ENCODE assay signal across 8 mouse cellular contexts in the genomic region with DNA sequence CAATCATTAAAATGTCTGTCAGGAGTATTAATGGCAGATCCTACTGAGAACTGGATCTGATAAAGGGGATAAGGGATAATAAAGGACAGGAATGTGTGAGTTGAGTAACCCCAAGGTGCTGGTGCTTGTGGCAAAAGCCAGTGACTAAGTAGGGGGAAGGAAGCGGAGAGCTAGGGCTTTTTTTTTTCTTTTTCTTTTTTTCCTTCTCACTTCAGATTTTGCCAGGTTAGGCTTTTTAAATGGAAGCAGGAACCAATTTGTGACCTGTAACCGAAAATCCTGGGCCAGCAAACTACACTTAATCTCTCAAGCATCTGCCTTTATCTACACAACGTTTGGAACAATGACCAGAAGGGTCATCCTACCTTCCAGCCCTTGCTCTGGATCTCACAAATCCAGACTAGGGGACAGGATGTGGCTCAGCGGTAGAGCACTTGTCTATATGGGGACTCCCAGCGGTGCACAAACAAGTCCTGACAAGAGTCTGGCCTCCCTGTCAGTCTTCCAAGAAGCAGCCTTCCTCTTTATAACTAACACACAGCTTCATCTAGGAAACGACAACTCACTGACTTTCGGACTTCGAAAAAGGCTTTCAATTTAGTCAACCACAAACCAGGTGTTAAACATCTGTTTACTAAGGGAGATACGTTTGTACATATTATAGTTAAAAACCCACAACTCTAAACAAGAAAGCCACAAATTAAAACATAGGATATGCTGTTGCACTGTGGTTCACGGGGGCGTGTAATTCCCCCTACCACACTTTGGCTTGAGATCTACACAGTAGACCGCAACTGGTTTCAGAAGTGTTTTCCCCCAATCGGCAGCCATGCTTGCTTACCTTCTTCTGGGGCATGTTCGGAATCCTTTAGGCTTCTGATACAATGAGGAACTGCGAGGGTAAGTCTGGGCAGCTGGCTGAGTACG. TPM values are rescaled to one million over a fixed set of nuclear protein-coding genes. Genes with fewer than 3 reads are reported as not detected.
DNase-seq lines count a peak whose midpoint lies in the region; ATAC-seq and TF ChIP-seq lines count a peak whose summit lies in the region.

No protein-coding gene starts in this region.

- 0 out of 2 replicates have a peak, but pooled peaks cover 3% of the 10 kb centered on the region for H3K4me1 ChIP-seq in kidney, adult 2 months (ENCODE audit: control insufficient read depth, insufficient read depth, low read length)
- H3K4me1 ChIP-seq in heart, postnatal 0 days (ENCODE audit: control insufficient read depth, insufficient read depth): 0 out of 2 replicates have a peak, but pooled peaks cover 5% of the 10 kb centered on the region
- H3K4me1 ChIP-seq in liver, embryonic 15.5 days (replicated peaks): peaks cover 5% of the 10 kb centered on the region; the same call in 1 of the 2 replicates
- H3K4me1 ChIP-seq in stomach, embryonic 15.5 days: no peaks in the 10 kb centered on the region

- 0 out of 2 replicates have a peak overlapping the region, but pooled peaks have one; percentile 44 for H3K9ac ChIP-seq in heart, postnatal 0 days (replicated peaks; ENCODE audit: low read depth, low read length)
- no peak overlapping the region for H3K9ac ChIP-seq in liver, embryonic 15.5 days
- H3K9ac ChIP-seq in stomach, embryonic 15.5 days: no peak overlapping the region

- no peaks in the 10 kb centered on the region for H3K9me3 ChIP-seq in heart, postnatal 0 days (replicated peaks; ENCODE audit: control insufficient read depth, low read length)
- H3K9me3 ChIP-seq in liver, embryonic 15.5 days (replicated peaks): no peaks in the 10 kb centered on the region
- no peaks in the 10 kb centered on the region for H3K9me3 ChIP-seq in stomach, embryonic 15.5 days

- TF ChIP-seq CTCF in kidney, adult 2 months (conservative IDR thresholded peaks at IDR 0.05; ENCODE audit: insufficient read depth, insufficient read length, low read depth, low read length): no peak
- TF ChIP-seq CTCF in heart, postnatal 0 days (IDR thresholded peaks at IDR 0.05; ENCODE audit: low read depth): no peak

- 56% methylated on average over 16 of the region's 16 CpGs for WGBS in kidney, adult 2 months
- WGBS in heart, postnatal 0 days: 38% methylated on average over 16 of the region's 16 CpGs
- 9% methylated on average over 16 of the region's 16 CpGs for WGBS in liver, embryonic 15.5 days (ENCODE audit: insufficient replicate concordance)
- 28% methylated on average over 16 of the region's 16 CpGs for WGBS in stomach, embryonic 15.5 days

- peak; percentile 47 for ATAC-seq in activated CD4-positive, CD25-positive, alpha-beta regulatory T cell, adult 4 months
- ATAC-seq in heart, postnatal 0 days (ENCODE audit: insufficient read depth, low read depth): no peak
- no peak for ATAC-seq in liver, embryonic 15.5 days (ENCODE audit: insufficient read depth)
- ATAC-seq in stomach, embryonic 15.5 days (ENCODE audit: insufficient read depth, low FRiP score, low read depth): no peak

- no peak overlapping the region for H3K27ac ChIP-seq in kidney, adult 2 months (ENCODE audit: insufficient read depth, low read depth, low read length)
- no peak overlapping the region for H3K27ac ChIP-seq in heart, postnatal 0 days (ENCODE audit: low read depth)
- H3K27ac ChIP-seq in liver, embryonic 15.5 days (replicated peaks): no peak overlapping the region
- H3K27ac ChIP-seq in stomach, embryonic 15.5 days: peak overlapping the region; percentile 38; the same call in 1 of the 2 replicates

- peak; percentile 18 for DNase-seq in kidney, adult 2 months
- no peak for DNase-seq in kidney, postnatal 14 days
- no peak for DNase-seq in heart, postnatal 0 days (ENCODE audit: low spot score)
- DNase-seq in adrenal gland, postnatal 14 days: no peak
- no peak for DNase-seq in ovary, postnatal 14 days (ENCODE audit: low spot score)

- TF ChIP-seq POLR2A in kidney, adult 2 months (IDR thresholded peaks at IDR 0.05; ENCODE audit: low read depth, low read length): no peak

- no peak for TF ChIP-seq EP300 in heart, postnatal 0 days (IDR thresholded peaks at IDR 0.05; ENCODE audit: low read depth)

- no peaks in the 10 kb centered on the region for H3K27me3 ChIP-seq in kidney, adult 2 months (replicated peaks; ENCODE audit: control insufficient read depth, insufficient read depth, low read length)
- peaks cover 10% of the 10 kb centered on the region; the same call in 1 of the 2 replicates for H3K27me3 ChIP-seq in heart, postnatal 0 days (ENCODE audit: control insufficient read depth, insufficient read depth, low read length)
- peaks cover 39% of the 10 kb centered on the region for H3K27me3 ChIP-seq in liver, embryonic 15.5 days
- H3K27me3 ChIP-seq in stomach, embryonic 15.5 days (replicated peaks): no peaks in the 10 kb centered on the region

- peak overlapping the region; percentile 74; the same call in 1 of the 2 replicates for H3K4me3 ChIP-seq in kidney, adult 2 months (ENCODE audit: insufficient read depth, low read depth, low read length)
- peak overlapping the region; percentile 52 for H3K4me3 ChIP-seq in heart, postnatal 0 days (ENCODE audit: low read depth, low read length)
- peak overlapping the region; percentile 53 for H3K4me3 ChIP-seq in liver, embryonic 15.5 days (replicated peaks)
- peak overlapping the region; percentile 54 for H3K4me3 ChIP-seq in stomach, embryonic 15.5 days (replicated peaks)

- peak overlapping the region; percentile 76 for H3K4me2 ChIP-seq in heart, postnatal 0 days (ENCODE audit: low read depth, low read length)
- H3K4me2 ChIP-seq in liver, embryonic 15.5 days: peak overlapping the region; percentile 75
- H3K4me2 ChIP-seq in stomach, embryonic 15.5 days: peak overlapping the region; percentile 94

- no peaks in the 10 kb centered on the region for H3K36me3 ChIP-seq in kidney, adult 2 months (ENCODE audit: control insufficient read depth, insufficient read depth, low read length)
- H3K36me3 ChIP-seq in heart, postnatal 0 days (replicated peaks; ENCODE audit: control insufficient read depth, insufficient read depth, low read length): no peaks in the 10 kb centered on the region
- H3K36me3 ChIP-seq in liver, embryonic 15.5 days (replicated peaks): no peaks in the 10 kb centered on the region
- H3K36me3 ChIP-seq in stomach, embryonic 15.5 days: no peaks in the 10 kb centered on the region

RNA-seq across cellular contexts. Expression of gene Prrg4, which starts 1.2 kb away (rescaled TPM):
- polyA plus RNA-seq in kidney, adult 2 months (2012; rRNA removed): 1.1 and 1.6 TPM in 2 replicates
- polyA plus RNA-seq in activated CD4-positive, CD25-positive, alpha-beta regulatory T cell, adult 4 months (2017; shearing (Covaris generic)): 1 to 10 TPM; 1.2 to 1.4 TPM
- 0.58 and 5.9 TPM in 2 replicates for total RNA-seq in heart, postnatal 0 days (2014; rRNA removed; ENCODE audit: low replicate concordance)
- 1.1 and 1.5 TPM in 2 replicates for polyA plus RNA-seq in heart, postnatal 0 days (2015; fragmentation: Nextera tagmentation; extraction: Ambion mirVana)
- polyA plus RNA-seq in liver, embryonic 15.5 days (2015; fragmentation: Nextera tagmentation; extraction: Ambion mirVana): 0.36 and 0.38 TPM in 2 replicates
- polyA plus RNA-seq in stomach, embryonic 15.5 days (2015; fragmentation: Nextera tagmentation; extraction: Ambion mirVana): 6.0 TPM in 2 replicates
- 6.4 TPM in 2 replicates for total RNA-seq in adrenal gland, postnatal 14 days (2021)

RNA-seq across cellular contexts. Expression of gene Ccdc73, which starts 19.1 kb away (rescaled TPM):
- polyA plus RNA-seq in kidney, adult 2 months (2012; rRNA removed): 1.9 and 2.5 TPM in 2 replicates
- 1 to 10 TPM; 3.3 to 5.2 TPM for polyA plus RNA-seq in activated CD4-positive, CD25-positive, alpha-beta regulatory T cell, adult 4 months (2017; shearing (Covaris generic))
- not detected in 2 replicates for total RNA-seq in heart, postnatal 0 days (2014; rRNA removed; ENCODE audit: low replicate concordance)
- 12.6 and 18.2 TPM in 2 replicates for polyA plus RNA-seq in heart, postnatal 0 days (2015; fragmentation: Nextera tagmentation; extraction: Ambion mirVana)
- 1.6 and 1.7 TPM in 2 replicates for polyA plus RNA-seq in liver, embryonic 15.5 days (2015; fragmentation: Nextera tagmentation; extraction: Ambion mirVana)
- 5.9 and 6.7 TPM in 2 replicates for polyA plus RNA-seq in stomach, embryonic 15.5 days (2015; fragmentation: Nextera tagmentation; extraction: Ambion mirVana)
- 4.4 and 4.7 TPM in 2 replicates for total RNA-seq in adrenal gland, postnatal 14 days (2021)

RNA-seq across cellular contexts. Expression of gene Qser1, which starts 31.9 kb away (rescaled TPM):
- 4.4 and 5.0 TPM in 2 replicates for polyA plus RNA-seq in kidney, adult 2 months (2012; rRNA removed)
- polyA plus RNA-seq in activated CD4-positive, CD25-positive, alpha-beta regulatory T cell, adult 4 months (2017; shearing (Covaris generic)): 1 to 10 TPM in 1 of 2 experiments, under 1 TPM in 1; 0.93 to 1.2 TPM
- total RNA-seq in heart, postnatal 0 days (2014; rRNA removed; ENCODE audit: low replicate concordance): 7.6 and 13.1 TPM in 2 replicates
- polyA plus RNA-seq in heart, postnatal 0 days (2015; fragmentation: Nextera tagmentation; extraction: Ambion mirVana): 3.3 and 3.4 TPM in 2 replicates
- polyA plus RNA-seq in liver, embryonic 15.5 days (2015; fragmentation: Nextera tagmentation; extraction: Ambion mirVana): 1.6 TPM in 2 replicates
- 7.9 and 8.6 TPM in 2 replicates for polyA plus RNA-seq in stomach, embryonic 15.5 days (2015; fragmentation: Nextera tagmentation; extraction: Ambion mirVana)
- total RNA-seq in adrenal gland, postnatal 14 days (2021): 23.9 and 24.2 TPM in 2 replicates
